Mouse (Mus musculus): ENCODE data around the gene Adgre5.
A peak's percentile ranks its signal among the peaks of the same experiment; 100 is the strongest.

GRCm38 (mm10) chr8:83740976-83741741 is at the start of gene Adgre5:
- TF ChIP-seq POLR2A (IDR thresholded peaks at IDR 0.05; ENCODE audit: low read depth, low read length) = 0 out of 2 replicates have a peak, but pooled peaks have one; percentile 46
- TF ChIP-seq CTCF (IDR thresholded peaks at IDR 0.05; ENCODE audit: extremely low read depth, insufficient read depth, insufficient read length, insufficient replicate concordance) = no peak
